Mouse (Mus musculus): Measurements from ENCODE around the gene Osbp. TPM values are rescaled to one million over a fixed set of nuclear protein-coding genes. Genes with fewer than 3 reads are reported as not detected.
"Not testable (repeated sequence)": the region's sequence is repeated elsewhere in the genome, so short reads cannot be mapped to it uniquely, and the experiment has no call there.

Osbp gene
- total and polyA plus RNA-seq, 3 experiments = 33.8 to 95.1 (median 81.7) TPM

- H3K27ac ChIP-seq = peak overlapping the region; percentile 5; the same call in 1 of the 2 replicates
- TF ChIP-seq POLR2A (IDR thresholded peaks at IDR 0.05; ENCODE audit: insufficient read depth, low read depth, low read length) (no peak), CTCF (IDR thresholded peaks at IDR 0.05) (no peak), EP300 (IDR thresholded peaks at IDR 0.05; ENCODE audit: insufficient read depth, low read depth, low read length) (no peak)
- WGBS = 57% methylated on average over 4 of the region's 4 CpGs
These were observed 9.9 kb downstream of the Osbp start for GRCm38 (mm10) chr19:11975683-11976082.

GRCm38 (mm10) chr19:11977363-11977762, 11.6 kb downstream of the Osbp start:
- Histone ChIP-seq H3K4me1 (ENCODE audit: control insufficient read depth, insufficient read depth, low read length) (peaks cover 7% of the 10 kb centered on the region), H3K4me3 (no peak overlapping the region), H3K27ac (peak overlapping the region; percentile 60), H3K9ac (ENCODE audit: low read depth, low read length) (peak overlapping the region; percentile 11; the same call in 1 of the 2 replicates), H3K27me3 (ENCODE audit: control insufficient read depth, insufficient read depth, low read length) (no peaks in the 10 kb centered on the region), H3K36me3 (ENCODE audit: control insufficient read depth, insufficient read depth, low read length) (peaks cover 48% of the 10 kb centered on the region), H3K79me2 (replicated peaks; ENCODE audit: control insufficient read depth, insufficient read depth, low read length) (no peaks in the 10 kb centered on the region)
- 40% methylated on average over 5 of the region's 5 CpGs for WGBS
- intact Hi-C loops (cut with DNase I) = no loop called here
- DNase-seq = peak in 1 of 2 experiments; percentile 50
- TF ChIP-seq CTCF (IDR thresholded peaks at IDR 0.05) (0 out of 2 replicates have a peak, but pooled peaks have one; percentile 15), EP300 (IDR thresholded peaks at IDR 0.05; ENCODE audit: insufficient read depth, low read depth, low read length) (peak; percentile 81; the same call in 1 of the 2 replicates), POLR2A (IDR thresholded peaks at IDR 0.05; ENCODE audit: insufficient read depth, low read depth, low read length) (no peak)

More at GRCm38 (mm10) chr19:11975683-11976082, 9.9 kb downstream of the Osbp start:
- no peak for DNase-seq
- peaks cover 2% of the 10 kb centered on the region for H3K79me2 ChIP-seq (replicated peaks; ENCODE audit: control insufficient read depth, insufficient read depth, low read length)
- H3K9ac ChIP-seq (ENCODE audit: low read depth, low read length) = no peak overlapping the region
- H3K4me1 ChIP-seq (ENCODE audit: control insufficient read depth, insufficient read depth, low read length) = peaks cover 8% of the 10 kb centered on the region
- intact Hi-C loops (cut with DNase I) = no loop called here
- peaks cover 62% of the 10 kb centered on the region for H3K36me3 ChIP-seq (ENCODE audit: control insufficient read depth, insufficient read depth, low read length)
- H3K4me3 ChIP-seq = no peak overlapping the region
- H3K27me3 ChIP-seq (ENCODE audit: control insufficient read depth, insufficient read depth, low read length) = no peaks in the 10 kb centered on the region

GRCm38 (mm10) chr19:11980471-11980870, 14.7 kb downstream of the Osbp start:
- H3K36me3 ChIP-seq (ENCODE audit: control insufficient read depth, insufficient read depth, low read length) = peaks cover 33% of the 10 kb centered on the region
- no peaks in the 10 kb centered on the region for H3K27me3 ChIP-seq (ENCODE audit: control insufficient read depth, insufficient read depth, low read length)
- TF ChIP-seq EP300 (IDR thresholded peaks at IDR 0.05; ENCODE audit: insufficient read depth, low read depth, low read length) (no peak), POLR2A (IDR thresholded peaks at IDR 0.05; ENCODE audit: insufficient read depth, low read depth, low read length) (no peak), CTCF (IDR thresholded peaks at IDR 0.05) (no peak)
- no peak overlapping the region for H3K9ac ChIP-seq (ENCODE audit: low read depth, low read length)
- DNase-seq = no peak
- no peak overlapping the region for H3K4me3 ChIP-seq
- H3K79me2 ChIP-seq (replicated peaks; ENCODE audit: control insufficient read depth, insufficient read depth, low read length) = no peaks in the 10 kb centered on the region
- intact Hi-C loops (cut with DNase I) = no loop called here
- H3K4me1 ChIP-seq (ENCODE audit: control insufficient read depth, insufficient read depth, low read length) = peaks cover 3% of the 10 kb centered on the region
- no peak overlapping the region for H3K27ac ChIP-seq
- WGBS = 79% methylated on average over 4 of the region's 4 CpGs

GRCm38 (mm10) chr19:11984614-11985013, 18.9 kb downstream of the Osbp start:
- H3K4me3 ChIP-seq; intact Hi-C loops (cut with DNase I); H3K79me2 ChIP-seq (replicated peaks; ENCODE audit: control insufficient read depth, insufficient read depth, low read length); H3K9ac ChIP-seq (ENCODE audit: low read depth, low read length); H3K27me3 ChIP-seq (ENCODE audit: control insufficient read depth, insufficient read depth, low read length); DNase-seq; H3K4me1 ChIP-seq (ENCODE audit: control insufficient read depth, insufficient read depth, low read length); H3K27ac ChIP-seq: not testable (repeated sequence)
- 74% methylated on average over 5 of the region's 5 CpGs for WGBS
- H3K36me3 ChIP-seq (ENCODE audit: control insufficient read depth, insufficient read depth, low read length) = peaks cover 19% of the 10 kb centered on the region

GRCm38 (mm10) chr19:11987841-11988240, 22.1 kb downstream of the Osbp start:
- no peaks in the 10 kb centered on the region for H3K79me2 ChIP-seq (replicated peaks; ENCODE audit: control insufficient read depth, insufficient read depth, low read length)
- H3K4me1 ChIP-seq (ENCODE audit: control insufficient read depth, insufficient read depth, low read length) = no peaks in the 10 kb centered on the region; the same call in 1 of the 2 replicates
- no peak overlapping the region for H3K27ac ChIP-seq
- no peak for TF ChIP-seq EP300 (IDR thresholded peaks at IDR 0.05; ENCODE audit: insufficient read depth, low read depth, low read length)
- no peak for TF ChIP-seq CTCF (IDR thresholded peaks at IDR 0.05)
- TF ChIP-seq POLR2A (IDR thresholded peaks at IDR 0.05; ENCODE audit: insufficient read depth, low read depth, low read length) = no peak
- intact Hi-C loops (cut with DNase I) = no loop called here
- no peaks in the 10 kb centered on the region for H3K27me3 ChIP-seq (ENCODE audit: control insufficient read depth, insufficient read depth, low read length)
- DNase-seq = no peak
- peaks cover 12% of the 10 kb centered on the region for H3K36me3 ChIP-seq (ENCODE audit: control insufficient read depth, insufficient read depth, low read length)
- 85% methylated on average over 3 of the region's 3 CpGs for WGBS
- H3K4me3 ChIP-seq = no peak overlapping the region
- no peak overlapping the region for H3K9ac ChIP-seq (ENCODE audit: low read depth, low read length)

GRCm38 (mm10) chr19:11989334-11989733, 23.6 kb downstream of the Osbp start:
- no peak for DNase-seq
- Histone ChIP-seq H3K4me3 (no peak overlapping the region), H3K27me3 (ENCODE audit: control insufficient read depth, insufficient read depth, low read length) (no peaks in the 10 kb centered on the region), H3K9ac (ENCODE audit: low read depth, low read length) (no peak overlapping the region), H3K79me2 (replicated peaks; ENCODE audit: control insufficient read depth, insufficient read depth, low read length) (no peaks in the 10 kb centered on the region), H3K4me1 (ENCODE audit: control insufficient read depth, insufficient read depth, low read length) (peaks cover 1% of the 10 kb centered on the region), H3K36me3 (ENCODE audit: control insufficient read depth, insufficient read depth, low read length) (peaks cover 12% of the 10 kb centered on the region), H3K27ac (no peak overlapping the region)
- WGBS = 95% methylated on average over 7 of the region's 7 CpGs
- TF ChIP-seq CTCF (IDR thresholded peaks at IDR 0.05) (no peak), EP300 (IDR thresholded peaks at IDR 0.05; ENCODE audit: insufficient read depth, low read depth, low read length) (no peak)
- intact Hi-C loops (cut with DNase I) = no loop called here

Data from heart, adult 2 months (tissue).